Mouse (Mus musculus) A20 (cell line): ENCODE results near the gene Col25a1.

Experiments
- DNase-seq: peaks from one replicate; pipeline ENCODE4 v3.0.0-alpha.2; 2011; ENCODE audit warnings: low read depth, low spot score

The Col25a1 gene

GRCm38 (mm10) chr3:130242647-130243296, 111.5 kb downstream of the Col25a1 start:
- DNase-seq = no peak

- DNase-seq = no peak
Observed at GRCm38 (mm10) chr3:130252355-130252754, 121.1 kb downstream of the Col25a1 start.

GRCm38 (mm10) chr3:130256059-130256458, 124.8 kb downstream of the Col25a1 start:
- DNase-seq = no peak

GRCm38 (mm10) chr3:130256610-130257009, 125.3 kb downstream of the Col25a1 start:
- no peak for DNase-seq

GRCm38 (mm10) chr3:130259670-130260069, 128.4 kb downstream of the Col25a1 start:
- no peak for DNase-seq

- DNase-seq = no peak
Observed at GRCm38 (mm10) chr3:130260316-130260715, 129.0 kb downstream of the Col25a1 start.

- DNase-seq = no peak
Observed at GRCm38 (mm10) chr3:130265104-130265503, 133.8 kb downstream of the Col25a1 start.

- DNase-seq = no peak
Observed at GRCm38 (mm10) chr3:130270509-130270908, 139.2 kb downstream of the Col25a1 start.

GRCm38 (mm10) chr3:130273949-130274348, 142.6 kb downstream of the Col25a1 start:
- no peak for DNase-seq

GRCm38 (mm10) chr3:130278298-130279050, 147.2 kb downstream of the Col25a1 start:
- DNase-seq = no peak

GRCm38 (mm10) chr3:130283011-130283760, 151.9 kb downstream of the Col25a1 start:
- no peak for DNase-seq

GRCm38 (mm10) chr3:130288102-130288501, 156.8 kb downstream of the Col25a1 start:
- no peak for DNase-seq

- no peak for DNase-seq
Observed at GRCm38 (mm10) chr3:130288756-130289155, 157.5 kb downstream of the Col25a1 start.

- DNase-seq = no peak
Observed at GRCm38 (mm10) chr3:130289220-130289619, 157.9 kb downstream of the Col25a1 start.

- DNase-seq = no peak
Observed at GRCm38 (mm10) chr3:130290175-130290574, 158.9 kb downstream of the Col25a1 start.

GRCm38 (mm10) chr3:130290672-130291071, 159.4 kb downstream of the Col25a1 start:
- DNase-seq = no peak

GRCm38 (mm10) chr3:130291926-130292325, 160.6 kb downstream of the Col25a1 start:
- no peak for DNase-seq

GRCm38 (mm10) chr3:130300530-130300929, 169.2 kb downstream of the Col25a1 start:
- no peak for DNase-seq

GRCm38 (mm10) chr3:130303597-130303996, 172.3 kb downstream of the Col25a1 start:
- no peak for DNase-seq

- no peak for DNase-seq
Observed at GRCm38 (mm10) chr3:130304827-130305226, 173.5 kb downstream of the Col25a1 start.

GRCm38 (mm10) chr3:130305686-130306085, 174.4 kb downstream of the Col25a1 start:
- DNase-seq = no peak

- DNase-seq = no peak
Observed at GRCm38 (mm10) chr3:130309277-130309676, 178.0 kb downstream of the Col25a1 start.
